Mouse (Mus musculus) layer of hippocampus, postnatal 14 days (tissue): ENCODE measurements around the gene Qtrt2. TPM values are rescaled to one million over a fixed set of nuclear protein-coding genes. Genes with fewer than 3 reads are reported as not detected.

Experiments
- DNase-seq, 2 experiments: peaks; one replicate each; pipeline ENCODE4 v3.0.0; 2021 to 2022; ENCODE audit warnings: low spot score in 2 of 2, mixed read lengths in 1 of 2
- total RNA-seq, 2 experiments: library from RNA; stranded (reverse); gene quantifications; 2 replicates each; pipeline ENCODE4 v1.2.3; 2021

Gene Qtrt2
- total RNA-seq, 2 experiments from 2014 or later, result 31.1 to 34.3 TPM

GRCm38 (mm10) chr16:43925846-43926245 lies 763 bp downstream of the Qtrt2 start:
- no peak for DNase-seq

- DNase-seq, result no peak
Measured at GRCm38 (mm10) chr16:43925001-43925558, 1.5 kb downstream of the Qtrt2 start.

GRCm38 (mm10) chr16:43922630-43923029 lies 4.0 kb downstream of the Qtrt2 start:
- no peak for DNase-seq

- no peak for DNase-seq
Measured at GRCm38 (mm10) chr16:43922024-43922423, 4.6 kb downstream of the Qtrt2 start.

GRCm38 (mm10) chr16:43918867-43919266 lies 7.7 kb downstream of the Qtrt2 start:
- DNase-seq, result no peak

GRCm38 (mm10) chr16:43908881-43909280 lies 17.7 kb downstream of the Qtrt2 start:
- no peak for DNase-seq

- no peak for DNase-seq
Measured at GRCm38 (mm10) chr16:43900571-43900970, 26.0 kb downstream of the Qtrt2 start.

- DNase-seq, result no peak
Measured at GRCm38 (mm10) chr16:43900138-43900537, 26.5 kb downstream of the Qtrt2 start.

- DNase-seq, result no peak
Measured at GRCm38 (mm10) chr16:43894501-43894900, 32.1 kb downstream of the Qtrt2 start.

GRCm38 (mm10) chr16:43890747-43891336 lies 35.8 kb downstream of the Qtrt2 start:
- no peak for DNase-seq

GRCm38 (mm10) chr16:43890005-43890336 lies 36.6 kb downstream of the Qtrt2 start:
- DNase-seq, result no peak

GRCm38 (mm10) chr16:43889208-43890004 lies 37.2 kb downstream of the Qtrt2 start, which contains the start of gene Ccdc191:
Gene Ccdc191 (plus strand): TSS chr16:43889800.
- DNase-seq, result peak; percentile 98 to 100

- no peak for DNase-seq
Measured at GRCm38 (mm10) chr16:43882329-43882728, 44.3 kb downstream of the Qtrt2 start.

GRCm38 (mm10) chr16:43881636-43882035 lies 45.0 kb downstream of the Qtrt2 start:
- no peak for DNase-seq

- no peak for DNase-seq
Measured at GRCm38 (mm10) chr16:43879769-43880168, 46.8 kb downstream of the Qtrt2 start.

GRCm38 (mm10) chr16:43871419-43871818 lies 55.2 kb downstream of the Qtrt2 start:
- DNase-seq, result no peak

- DNase-seq, result peak in 1 of 2 experiments; percentile 48
Measured at GRCm38 (mm10) chr16:43869805-43870204, 56.8 kb downstream of the Qtrt2 start.

- no peak for DNase-seq
Measured at GRCm38 (mm10) chr16:43860624-43861023, 66.0 kb downstream of the Qtrt2 start.

- DNase-seq, result peak in 1 of 2 experiments; percentile 29
Measured at GRCm38 (mm10) chr16:43858941-43859476, 67.6 kb downstream of the Qtrt2 start.

GRCm38 (mm10) chr16:43849839-43850238 lies 76.8 kb downstream of the Qtrt2 start:
- DNase-seq, result no peak

GRCm38 (mm10) chr16:43841236-43841635 lies 85.4 kb downstream of the Qtrt2 start:
- no peak for DNase-seq

- no peak for DNase-seq
Measured at GRCm38 (mm10) chr16:43831957-43832356, 94.7 kb downstream of the Qtrt2 start.
